Mouse (Mus musculus) forebrain, embryonic 11.5 days (tissue): ENCODE results near the gene Rac2. TPM values are rescaled to one million over a fixed set of nuclear protein-coding genes. Genes with fewer than 3 reads are reported as not detected.
A peak's percentile ranks its signal among the peaks of the same experiment; 100 is the strongest.

ENCODE experiments used
- ATAC-seq: fragments of 200-750 bp; cut with Nextera tagmentation; replicated peaks from 2 replicates; pipeline ENCODE4 v1.8.0; 2017; ENCODE audit warnings: moderate TSS enrichment; ENCODE audit not compliant: low FRiP score
- DNase-seq: peaks from one replicate; pipeline ENCODE4 v3.0.0-alpha.2; 2017; ENCODE audit warnings: low spot score
- H3K27ac ChIP-seq: fragments of 300-500 bp; sonication (generic); 2 replicates; pipeline ENCODE4 v1.5.1; 2014; ENCODE audit warnings: low read depth, low read length
- H3K27me3 ChIP-seq: fragments of 300-500 bp; sonication (generic); 2 replicates; pipeline ENCODE4 v1.6.1; 2014; ENCODE audit warnings: mild to moderate bottlenecking, low read length, mixed read lengths; ENCODE audit not compliant: control insufficient read depth, insufficient read depth
- H3K36me3 ChIP-seq: fragments of 300-500 bp; sonication (generic); 2 replicates; pipeline ENCODE4 v1.6.1; 2014; ENCODE audit warnings: mild to moderate bottlenecking, low read length, moderate library complexity, mixed read lengths; ENCODE audit not compliant: control insufficient read depth, insufficient read depth
- H3K4me1 ChIP-seq: fragments of 300-500 bp; sonication (generic); replicated peaks from 2 replicates; pipeline ENCODE4 v1.6.1; 2014; ENCODE audit warnings: low read length, mixed read lengths; ENCODE audit not compliant: control insufficient read depth, insufficient read depth
- H3K4me2 ChIP-seq: fragments of 300-500 bp; sonication (generic); 2 replicates; pipeline ENCODE4 v1.6.1; 2014; ENCODE audit warnings: low read depth, mild to moderate bottlenecking, low read length, moderate library complexity, mixed read lengths; ENCODE audit not compliant: severe bottlenecking
- H3K4me3 ChIP-seq: fragments of 300-500 bp; sonication (generic); 2 replicates; pipeline ENCODE4 v1.5.1; 2014; ENCODE audit warnings: low read depth, low read length
- H3K9ac ChIP-seq: fragments of 300-500 bp; sonication (generic); 2 replicates; pipeline ENCODE4 v1.6.1; 2014; ENCODE audit warnings: low read length
- H3K9me3 ChIP-seq: fragments of 300-500 bp; sonication (generic); 2 replicates; pipeline ENCODE4 v1.6.1; 2016; ENCODE audit warnings: low read length, mixed read lengths; ENCODE audit not compliant: control insufficient read depth
- WGBS: fragments of 180-500 bp; shearing (Covaris S2); extraction: QIAGEN DNeasy Blood & Tissue Kit; methylation state at CpG from one replicate; pipeline ENCODE4 v1.1.7; 2014; 5-methylcytosine and 5-hydroxymethylcytosine counted together
- polyA plus RNA-seq: library from polyadenylated mRNA; unstranded; fragments of >200 nt; fragmentation: Nextera tagmentation; extraction: Ambion mirVana; gene quantifications from 2 replicates; pipeline ENCODE4 v1.2.1, GENCODE M21; 2014

The Rac2 gene
- polyA plus RNA-seq, 1 experiment from 2014 or later = 9.4 TPM

GRCm38 (mm10) chr15:78515759-78516158 lies 56.8 kb downstream of the Rac2 start:
- ATAC-seq (no peak), DNase-seq (no peak)
- no peak overlapping the region for H3K9ac ChIP-seq
- H3K4me1 ChIP-seq = no peaks in the 10 kb centered on the region
- H3K9me3 ChIP-seq = no peaks in the 10 kb centered on the region
- H3K36me3 ChIP-seq = no peaks in the 10 kb centered on the region
- H3K4me2 ChIP-seq = no peak overlapping the region
- H3K4me3 ChIP-seq = no peak overlapping the region
- WGBS = 89% methylated on average over 6 of the region's 6 CpGs
- H3K27me3 ChIP-seq = no peaks in the 10 kb centered on the region
- no peak overlapping the region for H3K27ac ChIP-seq

GRCm38 (mm10) chr15:78514393-78515146 lies 58.0 kb downstream of the Rac2 start:
- Histone ChIP-seq H3K36me3 (no peaks in the 10 kb centered on the region), H3K4me3 (no peak overlapping the region), H3K4me2 (no peak overlapping the region), H3K4me1 (peaks cover 4% of the 10 kb centered on the region; the same call in 1 of the 2 replicates), H3K9me3 (no peaks in the 10 kb centered on the region), H3K9ac (no peak overlapping the region), H3K27ac (no peak overlapping the region), H3K27me3 (no peaks in the 10 kb centered on the region)
- 0 out of 2 replicates have a peak, but pooled peaks have one; percentile 21 for ATAC-seq
- DNase-seq = peak; percentile 85
- 29% methylated on average over 7 of the region's 7 CpGs for WGBS

DNA sequence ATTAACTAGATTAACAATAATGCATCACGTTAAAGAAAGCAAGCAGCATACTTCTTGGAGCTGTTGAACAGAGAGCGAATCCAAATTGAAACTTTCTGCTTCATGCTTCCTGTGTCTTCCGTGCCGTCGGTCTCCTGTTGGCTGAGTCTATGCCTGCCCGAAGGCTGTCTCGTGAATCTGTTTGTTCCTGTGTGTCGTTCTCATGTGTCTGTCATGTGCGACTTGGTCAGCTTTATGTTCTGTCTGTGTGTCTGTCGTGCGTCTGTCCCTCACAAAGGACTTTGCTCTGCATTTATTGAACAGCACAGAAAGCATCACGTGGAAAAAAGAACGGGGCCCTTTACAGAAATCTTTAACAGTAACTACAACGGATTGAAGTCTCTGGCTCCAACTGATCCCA lies 59.6 kb downstream of the Rac2 start:
- Histone ChIP-seq H3K9me3 (no peaks in the 10 kb centered on the region), H3K4me2 (no peak overlapping the region), H3K27ac (no peak overlapping the region), H3K9ac (no peak overlapping the region), H3K4me1 (peaks cover 4% of the 10 kb centered on the region; the same call in 1 of the 2 replicates), H3K27me3 (no peaks in the 10 kb centered on the region), H3K4me3 (no peak overlapping the region), H3K36me3 (no peaks in the 10 kb centered on the region)
- ATAC-seq (no peak), DNase-seq (no peak)
- 89% methylated on average over 14 of the region's 14 CpGs for WGBS

GRCm38 (mm10) chr15:78511951-78512350 lies 60.6 kb downstream of the Rac2 start:
- Histone ChIP-seq H3K27ac (no peak overlapping the region), H3K27me3 (no peaks in the 10 kb centered on the region), H3K9me3 (no peaks in the 10 kb centered on the region), H3K4me1 (peaks cover 4% of the 10 kb centered on the region; the same call in 1 of the 2 replicates), H3K36me3 (no peaks in the 10 kb centered on the region), H3K4me3 (no peak overlapping the region), H3K9ac (no peak overlapping the region), H3K4me2 (no peak overlapping the region)
- DNase-seq = no peak
- 76% methylated on average over 7 of the region's 7 CpGs for WGBS
- no peak for ATAC-seq

DNA sequence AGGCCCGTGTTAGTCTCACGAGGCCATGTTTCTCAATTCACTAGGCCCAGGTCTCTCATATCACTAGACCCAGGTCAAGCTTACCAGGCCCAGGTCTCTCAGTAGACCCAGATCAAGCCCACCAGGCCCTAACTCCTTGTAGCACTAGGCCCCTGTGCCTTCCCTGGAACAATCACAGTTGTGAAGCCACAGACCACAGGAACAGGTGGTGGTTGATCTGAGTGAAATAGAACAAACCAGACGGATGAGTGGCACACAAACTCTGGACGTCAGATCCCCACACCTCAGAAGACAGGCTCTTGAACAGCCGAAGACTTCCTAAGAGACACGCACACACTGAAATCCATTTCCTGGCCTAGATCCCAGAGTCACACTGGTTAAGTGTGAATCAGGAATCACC lies 61.8 kb downstream of the Rac2 start:
- DNase-seq = no peak
- no peak overlapping the region for H3K27ac ChIP-seq
- whole genome bisulfite sequencing = 93% methylated on average over 6 of the region's 6 CpGs

GRCm38 (mm10) chr15:78510121-78510576 lies 62.4 kb downstream of the Rac2 start:
- H3K4me1 ChIP-seq = peaks cover 4% of the 10 kb centered on the region; the same call in 1 of the 2 replicates
- H3K4me2 ChIP-seq = no peak overlapping the region
- ATAC-seq = no peak
- no peak for DNase-seq
- peak overlapping the region; percentile 35; the same call in 1 of the 2 replicates for H3K9ac ChIP-seq
- H3K27ac ChIP-seq = no peak overlapping the region
- H3K9me3 ChIP-seq = no peaks in the 10 kb centered on the region
- 69% methylated on average over 8 of the region's 8 CpGs for WGBS
- H3K4me3 ChIP-seq = no peak overlapping the region
- no peaks in the 10 kb centered on the region for H3K36me3 ChIP-seq
- no peaks in the 10 kb centered on the region for H3K27me3 ChIP-seq

More for the DNA sequence above, 61.8 kb downstream of the Rac2 start:
- H3K9me3 ChIP-seq = no peaks in the 10 kb centered on the region
- no peaks in the 10 kb centered on the region for H3K36me3 ChIP-seq
- H3K9ac ChIP-seq = no peak overlapping the region
- H3K4me3 ChIP-seq = no peak overlapping the region
- H3K27me3 ChIP-seq = no peaks in the 10 kb centered on the region
- no peak for ATAC-seq
- H3K4me2 ChIP-seq = no peak overlapping the region
- H3K4me1 ChIP-seq = peaks cover 4% of the 10 kb centered on the region; the same call in 1 of the 2 replicates

DNA sequence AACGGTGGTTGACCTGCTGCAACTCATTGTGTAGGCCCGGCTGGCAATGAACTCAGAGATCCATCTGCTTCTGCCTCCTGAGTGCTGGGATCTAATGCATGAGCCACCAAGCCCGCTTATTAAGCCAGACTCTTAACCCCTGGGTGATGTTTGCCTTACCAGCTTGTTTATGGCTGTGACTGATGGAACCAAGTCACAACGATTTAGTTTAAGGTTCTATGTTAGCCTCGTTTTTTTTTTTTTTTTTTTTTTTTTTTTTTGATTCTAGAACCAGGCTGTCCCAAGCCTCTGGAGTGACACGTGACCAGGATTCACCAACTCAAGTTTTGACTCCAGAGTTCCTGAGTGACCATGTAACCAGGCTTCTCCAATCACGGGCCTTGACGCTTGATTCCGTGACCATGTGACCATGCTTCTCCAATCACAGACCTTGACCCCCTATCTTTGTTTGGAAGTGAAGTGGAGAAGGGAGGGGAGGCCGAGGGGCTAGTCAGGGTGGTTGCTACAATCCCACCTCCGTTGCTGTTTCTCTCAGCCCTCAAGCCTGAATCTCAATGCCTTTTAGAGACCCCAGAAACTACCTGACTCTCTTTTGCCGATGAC lies 63.2 kb downstream of the Rac2 start:
- 49% methylated on average over 12 of the region's 12 CpGs for WGBS
- Histone ChIP-seq H3K9me3 (no peaks in the 10 kb centered on the region), H3K4me1 (peaks cover 4% of the 10 kb centered on the region; the same call in 1 of the 2 replicates), H3K9ac (no peak overlapping the region; the same call in 1 of the 2 replicates), H3K4me3 (no peak overlapping the region), H3K27ac (no peak overlapping the region), H3K4me2 (no peak overlapping the region), H3K27me3 (no peaks in the 10 kb centered on the region), H3K36me3 (no peaks in the 10 kb centered on the region)
- DNase-seq (no peak), ATAC-seq (0 out of 2 replicates have a peak, but pooled peaks have one; percentile 30)
